Mouse (Mus musculus): ENCODE measurements at regions not wholly inside any gene's neighbourhood (a gene's known extent, or its start where the extent isn't known, plus 50 kb on each side); places are given as distances from the start of the nearest gene placed in this dataset.

DNA sequence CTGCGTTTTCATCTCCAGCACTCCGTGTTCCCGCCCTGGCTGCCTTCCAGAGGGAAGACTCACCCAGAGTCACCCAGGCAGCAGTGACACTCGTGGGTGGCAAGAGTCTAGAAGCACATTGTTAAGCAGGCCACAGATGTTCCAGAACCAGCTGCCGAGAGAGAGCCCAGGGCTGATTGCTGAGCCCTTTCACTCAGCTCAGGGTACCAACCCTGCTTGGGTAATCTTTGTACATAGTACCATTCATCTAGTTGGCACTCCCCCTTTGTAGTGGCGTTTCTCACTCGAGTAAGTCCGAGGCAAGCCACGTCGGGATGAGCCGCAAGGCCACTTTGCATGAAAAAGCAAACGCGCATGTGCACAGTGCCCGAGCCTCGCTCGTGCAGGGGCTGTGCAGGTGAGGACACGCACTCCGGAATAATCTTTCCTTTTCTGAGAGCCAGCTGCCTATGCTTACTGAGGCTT lies 156.9 kb downstream of the Zfp281 start:
- peak; percentile 47 to 50 for DNase-seq

DNA sequence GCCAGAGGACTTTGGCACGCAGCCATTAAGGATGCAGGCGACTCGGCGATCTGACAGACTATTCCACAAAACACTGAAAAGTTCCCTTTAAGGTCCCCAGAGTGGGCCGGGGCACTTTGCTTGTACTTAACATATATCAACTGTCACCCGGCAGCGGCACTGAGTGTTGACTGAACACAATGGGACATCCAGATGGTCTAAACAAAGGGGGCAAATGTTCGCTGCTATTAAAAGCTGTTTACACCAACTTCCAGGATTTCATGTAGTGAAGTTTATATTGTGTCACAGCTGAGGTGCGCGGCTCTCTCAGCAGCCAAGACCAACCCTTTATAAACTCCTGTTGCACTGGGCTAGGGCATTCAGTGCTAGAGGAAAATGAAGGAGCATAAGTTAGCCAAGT lies 157.6 kb downstream of the Zfp281 start:
- DNase-seq: peak in 1 of 2 experiments; percentile 10

DNA sequence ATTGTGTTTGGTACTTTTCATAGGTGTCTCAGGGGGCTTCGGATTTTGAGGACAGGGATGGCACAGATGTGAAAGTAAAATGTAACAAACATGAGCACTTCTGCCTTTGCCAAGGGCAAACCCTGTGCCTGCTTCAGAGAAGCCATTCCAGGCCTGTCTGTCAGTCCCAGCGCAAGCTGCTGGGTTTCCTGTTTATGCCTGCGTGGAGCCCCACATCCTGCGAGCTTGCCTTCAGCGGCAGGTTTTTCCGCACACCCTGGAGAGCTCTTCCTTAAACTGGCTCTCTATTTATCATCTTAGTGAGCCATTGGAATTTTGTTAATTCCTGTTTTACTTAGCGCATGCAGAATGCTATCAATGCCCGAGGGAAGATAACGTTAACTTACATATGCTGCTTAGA lies 159.5 kb downstream of the Zfp281 start:
- no peak for DNase-seq

DNA sequence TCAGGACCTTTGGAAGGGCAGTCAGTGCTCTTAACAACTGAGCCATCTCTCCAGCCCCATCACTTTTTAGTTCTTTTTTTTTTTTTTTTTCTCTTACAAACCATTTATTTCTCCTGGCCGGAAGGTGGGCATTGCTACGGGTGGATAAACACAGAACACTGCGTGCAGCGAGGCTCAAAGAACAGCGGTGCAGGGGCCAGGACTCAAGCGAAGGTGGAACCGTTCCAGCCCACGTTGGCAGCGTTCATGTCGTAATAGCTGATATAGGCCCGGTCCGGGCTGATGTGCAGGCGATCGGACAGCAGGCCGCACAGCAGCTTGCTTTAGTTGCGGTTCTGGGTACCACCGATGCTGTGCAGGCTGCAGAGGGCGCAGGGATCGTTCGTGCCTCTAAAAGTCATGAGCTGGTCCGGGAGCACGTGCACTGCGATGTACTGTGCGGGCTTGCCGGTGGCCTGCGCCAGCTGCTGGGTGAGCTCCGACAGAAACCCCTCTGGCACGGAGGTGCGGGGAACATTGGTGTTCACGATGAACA lies 164.3 kb downstream of the Zfp281 start:
- DNase-seq: peak; percentile 60 to 62

DNA sequence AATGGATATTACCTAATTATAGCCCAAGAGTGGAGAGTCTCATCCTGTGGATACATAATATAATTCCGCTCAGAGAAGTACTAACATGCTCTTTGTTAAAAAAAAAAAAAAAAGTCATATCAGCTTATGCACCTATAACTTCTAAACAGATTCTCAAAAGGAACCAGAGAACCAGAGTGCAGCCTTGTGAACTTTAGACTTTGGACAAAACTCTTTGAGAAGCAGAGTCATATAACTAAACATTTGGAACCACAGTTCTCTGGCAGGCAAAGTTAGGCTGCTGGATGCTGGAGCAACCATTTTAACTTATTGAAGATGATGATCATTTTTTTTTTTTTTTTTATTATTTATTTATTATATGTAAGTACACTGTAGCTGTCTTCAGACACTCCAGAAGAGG lies 166.9 kb downstream of the Zfp281 start:
- DNase-seq: no peak

All from cerebellum, postnatal 10 days (tissue).